In genomic region chr6:145483318-145483674, GRCm38 (mm10) we compare ENCODE assay signal across 17 mouse cellular contexts.
DNase-seq lines count a peak whose midpoint lies in the region; ATAC-seq lines count a peak whose summit lies in the region.
"Had no signal": no experiment of that assay in that cellular context is flagged by ENCODE, and none has a peak within 500 bp of the region (broad histone marks: within the 10 kb centered on the region; RNA-seq: fewer than 3 reads in every experiment).

No protein-coding gene starts in this region.

- 46% methylated on average over 5 of the region's 5 CpGs for WGBS in heart, embryonic 15.5 days
- 45% methylated on average over 5 of the region's 5 CpGs for WGBS in lung, embryonic 16.5 days
- 35% methylated on average over 5 of the region's 5 CpGs for WGBS in limb, embryonic 15.5 days

- no peaks in the 10 kb centered on the region for H3K36me3 ChIP-seq in heart, embryonic 15.5 days
- H3K36me3 ChIP-seq in lung, embryonic 16.5 days (ENCODE audit: control insufficient read depth, insufficient read depth, low read length): no peaks in the 10 kb centered on the region
- no peaks in the 10 kb centered on the region for H3K36me3 ChIP-seq in limb, embryonic 15.5 days
- H3K36me3 ChIP-seq: embryonic facial prominence, embryonic 10.5 days; hindbrain, embryonic 12.5 days; midbrain, embryonic 10.5 days had no signal

- peak overlapping the region; percentile 65 for H3K27ac ChIP-seq in heart, embryonic 15.5 days
- H3K27ac ChIP-seq in lung, embryonic 16.5 days (ENCODE audit: low read length): peak overlapping the region; percentile 85
- peak overlapping the region; percentile 72 for H3K27ac ChIP-seq in limb, embryonic 15.5 days
- H3K27ac ChIP-seq: embryonic facial prominence, embryonic 10.5 days; hindbrain, embryonic 12.5 days; liver, embryonic 14.5 days; midbrain, embryonic 10.5 days had no signal

- H3K4me3 ChIP-seq in heart, embryonic 15.5 days: no peak overlapping the region
- H3K4me3 ChIP-seq in lung, embryonic 16.5 days (ENCODE audit: low read length): no peak overlapping the region
- no peak overlapping the region for H3K4me3 ChIP-seq in limb, embryonic 15.5 days
- H3K4me3 ChIP-seq: embryonic facial prominence, embryonic 10.5 days; hindbrain, embryonic 12.5 days; midbrain, embryonic 10.5 days had no signal

- DNase-seq in cerebellum, postnatal 10 days: peak; percentile 59 to 61
- no peak for DNase-seq in cerebellum, postnatal 25 days
- DNase-seq in heart, postnatal 36 days: no peak
- DNase-seq in lung, postnatal 4 days: no peak
- no peak for DNase-seq in thymus, postnatal 36 days
- DNase-seq: gastrocnemius, postnatal 25 days; right cerebral cortex, adult 18-20 months; thymus, adult 2 months had no signal

- no peak overlapping the region for H3K4me2 ChIP-seq in heart, embryonic 15.5 days
- H3K4me2 ChIP-seq in lung, embryonic 16.5 days (ENCODE audit: low read depth, low read length): no peak overlapping the region
- no peak overlapping the region for H3K4me2 ChIP-seq in limb, embryonic 15.5 days
- H3K4me2 ChIP-seq: hindbrain, embryonic 12.5 days had no signal

- intact Hi-C loops in heart, postnatal 36 days (cut with DNase I): no loop called here

- no peaks in the 10 kb centered on the region for H3K9me3 ChIP-seq in heart, embryonic 15.5 days (replicated peaks)
- H3K9me3 ChIP-seq in lung, embryonic 16.5 days (ENCODE audit: control insufficient read depth, low read length): no peaks in the 10 kb centered on the region
- H3K9me3 ChIP-seq in limb, embryonic 15.5 days: no peaks in the 10 kb centered on the region
- H3K9me3 ChIP-seq: embryonic facial prominence, embryonic 10.5 days; hindbrain, embryonic 12.5 days; midbrain, embryonic 10.5 days had no signal

- H3K4me1 ChIP-seq in heart, embryonic 15.5 days (replicated peaks): peaks cover 34% of the 10 kb centered on the region
- H3K4me1 ChIP-seq in lung, embryonic 16.5 days (replicated peaks; ENCODE audit: control insufficient read depth, insufficient read depth, low read length): peaks cover 27% of the 10 kb centered on the region
- peaks cover 43% of the 10 kb centered on the region for H3K4me1 ChIP-seq in limb, embryonic 15.5 days

- H3K27me3 ChIP-seq in heart, embryonic 15.5 days: no peaks in the 10 kb centered on the region
- no peaks in the 10 kb centered on the region for H3K27me3 ChIP-seq in lung, embryonic 16.5 days (ENCODE audit: control insufficient read depth, insufficient read depth, low read depth, low read length)
- no peaks in the 10 kb centered on the region for H3K27me3 ChIP-seq in limb, embryonic 15.5 days
- H3K27me3 ChIP-seq: hindbrain, embryonic 12.5 days had no signal

- ATAC-seq in heart, embryonic 15.5 days (replicated peaks; ENCODE audit: insufficient number of reproducible peaks, insufficient read depth, low FRiP score, low read depth): no peak
- 0 out of 2 replicates have a peak, but pooled peaks have one; percentile 3 for ATAC-seq in lung, embryonic 16.5 days (ENCODE audit: low read depth)
- no peak for ATAC-seq in limb, embryonic 15.5 days (ENCODE audit: insufficient number of reproducible peaks, low FRiP score, low TSS enrichment, low read depth)
- ATAC-seq: CD4-positive, CD25-positive, alpha-beta regulatory T cell, adult 4 months; intestine, postnatal 0 days had no signal

- no peak overlapping the region for H3K9ac ChIP-seq in heart, embryonic 15.5 days
- no peak overlapping the region for H3K9ac ChIP-seq in lung, embryonic 16.5 days (ENCODE audit: low read length)
- H3K9ac ChIP-seq in limb, embryonic 15.5 days: no peak overlapping the region
- H3K9ac ChIP-seq: hindbrain, embryonic 12.5 days; liver, embryonic 14.5 days had no signal

Comparison
In these comparisons a context has a peak if more than half of its experiments do, and no peak if none do; other contexts are left out.
1. DNase-seq: peak in cerebellum, postnatal 10 days (2 of 2); none in cerebellum, postnatal 25 days (0 of 2), heart, postnatal 36 days (0 of 2), lung, postnatal 4 days (0 of 2) and thymus, postnatal 36 days (0 of 2).
2. Peak in every context shown above with its lines, with median percentiles within 50 percentile points of each other: H3K27ac ChIP-seq.